Mouse (Mus musculus): Measurements from ENCODE around the gene Mark2.

The Mark2 gene

DNA sequence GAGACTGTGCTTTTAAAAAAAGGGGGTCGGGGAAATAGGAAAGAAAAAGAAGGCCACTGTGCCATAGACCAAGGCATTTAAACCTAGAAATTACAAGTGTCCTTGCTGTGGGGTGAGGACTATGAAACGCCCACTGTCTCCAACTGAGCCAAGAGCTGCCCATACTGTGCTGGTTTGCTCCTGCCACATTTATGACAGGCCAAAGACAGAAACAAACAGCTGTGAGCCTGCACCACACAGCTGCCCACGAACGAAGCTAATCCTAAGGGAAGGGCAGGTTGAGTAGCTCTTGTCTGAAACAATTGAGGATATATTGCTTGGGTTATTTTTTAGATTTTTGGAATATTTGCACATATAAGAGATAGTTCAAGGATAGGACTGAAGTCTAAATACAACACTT is 24.8 kb downstream of the Mark2 start:
- H3K4me3 ChIP-seq (replicated peaks; ENCODE audit: low read length) = no peak overlapping the region
- H3K36me3 ChIP-seq (ENCODE audit: insufficient read depth, low read length) = 0 out of 2 replicates have a peak, but pooled peaks cover 3% of the 10 kb centered on the region
- H3K27me3 ChIP-seq (ENCODE audit: insufficient read depth, low read length) = no peaks in the 10 kb centered on the region
- no peaks in the 10 kb centered on the region for H3K9me3 ChIP-seq (ENCODE audit: low read length)
- peaks cover 80% of the 10 kb centered on the region for H3K4me1 ChIP-seq (replicated peaks; ENCODE audit: low read depth, low read length)
- TF ChIP-seq CTCF (conservative IDR thresholded peaks at IDR 0.05; ENCODE audit: low read length) = no peak
- TF ChIP-seq POU5F1 (IDR thresholded peaks at IDR 0.05; ENCODE audit: borderline replicate concordance, low read length) = no peak
- no peak for TF ChIP-seq NANOG (IDR thresholded peaks at IDR 0.05; ENCODE audit: borderline replicate concordance, low read length)

DNA sequence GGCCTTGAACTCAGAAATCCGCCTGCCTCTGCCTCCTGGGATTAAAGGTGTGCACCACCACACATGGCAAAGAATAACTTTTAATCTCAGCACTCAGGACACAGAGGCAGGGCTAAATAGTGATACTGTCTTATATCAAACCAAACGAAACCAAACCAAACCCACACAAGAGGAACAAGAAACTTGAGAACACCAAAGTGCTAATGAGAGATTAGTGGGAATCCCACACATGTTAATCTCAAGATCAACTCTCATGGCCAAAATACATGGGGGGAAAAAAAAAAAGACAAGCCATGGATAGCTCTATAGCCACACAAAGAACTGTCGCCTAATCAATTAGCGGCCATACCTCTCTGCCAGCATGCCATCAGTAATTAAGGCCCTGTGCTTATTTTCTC is 26.1 kb downstream of the Mark2 start:
- Histone ChIP-seq H3K4me3 (replicated peaks; ENCODE audit: low read length) (no peak overlapping the region), H3K27me3 (ENCODE audit: insufficient read depth, low read length) (no peaks in the 10 kb centered on the region), H3K36me3 (ENCODE audit: insufficient read depth, low read length) (0 out of 2 replicates have a peak, but pooled peaks cover 3% of the 10 kb centered on the region), H3K4me1 (replicated peaks; ENCODE audit: low read depth, low read length) (peaks cover 86% of the 10 kb centered on the region), H3K9me3 (ENCODE audit: low read length) (no peaks in the 10 kb centered on the region)
- TF ChIP-seq POU5F1 (IDR thresholded peaks at IDR 0.05; ENCODE audit: borderline replicate concordance, low read length) = no peak

- Histone ChIP-seq H3K36me3 (ENCODE audit: insufficient read depth, low read length) (0 out of 2 replicates have a peak, but pooled peaks cover 3% of the 10 kb centered on the region), H3K27me3 (ENCODE audit: insufficient read depth, low read length) (no peaks in the 10 kb centered on the region), H3K9me3 (ENCODE audit: low read length) (no peaks in the 10 kb centered on the region), H3K4me3 (replicated peaks; ENCODE audit: low read length) (no peak overlapping the region), H3K4me1 (replicated peaks; ENCODE audit: low read depth, low read length) (peaks cover 87% of the 10 kb centered on the region)
- TF ChIP-seq CTCF (conservative IDR thresholded peaks at IDR 0.05; ENCODE audit: low read length) = no peak
- TF ChIP-seq NANOG (IDR thresholded peaks at IDR 0.05; ENCODE audit: borderline replicate concordance, low read length) = no peak
- no peak for TF ChIP-seq POU5F1 (IDR thresholded peaks at IDR 0.05; ENCODE audit: borderline replicate concordance, low read length)
These were observed 26.6 kb downstream of the Mark2 start for GRCm38 (mm10) chr19:7314976-7315586.

GRCm38 (mm10) chr19:7313660-7314059 is 28.0 kb downstream of the Mark2 start:
- H3K9me3 ChIP-seq (ENCODE audit: low read length) = no peaks in the 10 kb centered on the region
- H3K4me3 ChIP-seq (replicated peaks; ENCODE audit: low read length) = no peak overlapping the region
- H3K4me1 ChIP-seq (replicated peaks; ENCODE audit: low read depth, low read length) = peaks cover 88% of the 10 kb centered on the region
- H3K36me3 ChIP-seq (ENCODE audit: insufficient read depth, low read length) = peaks cover 7% of the 10 kb centered on the region
- no peaks in the 10 kb centered on the region for H3K27me3 ChIP-seq (ENCODE audit: insufficient read depth, low read length)
- TF ChIP-seq CTCF (conservative IDR thresholded peaks at IDR 0.05; ENCODE audit: low read length) (no peak), POU5F1 (IDR thresholded peaks at IDR 0.05; ENCODE audit: borderline replicate concordance, low read length) (no peak), NANOG (IDR thresholded peaks at IDR 0.05; ENCODE audit: borderline replicate concordance, low read length) (no peak)

DNA sequence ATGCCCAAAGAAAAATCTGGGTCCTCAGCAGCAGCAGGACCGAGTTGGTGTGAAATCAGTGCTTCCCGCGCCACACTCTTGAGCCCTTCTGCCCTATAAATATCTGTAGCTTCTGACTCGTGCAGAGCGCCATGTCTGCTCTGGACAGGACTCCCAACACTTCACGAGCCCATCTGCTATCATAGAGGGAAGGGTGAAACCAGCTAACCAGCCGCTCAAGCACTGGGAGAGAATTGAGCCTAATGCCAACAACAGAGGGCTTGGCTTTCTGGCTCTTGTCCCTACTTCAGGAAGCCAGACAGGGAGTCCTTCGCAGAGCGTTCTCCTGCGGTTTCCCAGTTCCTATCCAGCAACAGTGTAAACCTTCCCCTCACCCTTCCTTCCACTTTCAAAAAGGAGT is 30.4 kb downstream of the Mark2 start:
- Histone ChIP-seq H3K36me3 (ENCODE audit: insufficient read depth, low read length) (peaks cover 22% of the 10 kb centered on the region), H3K9me3 (ENCODE audit: low read length) (no peaks in the 10 kb centered on the region), H3K4me1 (replicated peaks; ENCODE audit: low read depth, low read length) (peaks cover 94% of the 10 kb centered on the region), H3K4me3 (replicated peaks; ENCODE audit: low read length) (peak overlapping the region; percentile 54), H3K27me3 (ENCODE audit: insufficient read depth, low read length) (no peaks in the 10 kb centered on the region)
- TF ChIP-seq POU5F1 (IDR thresholded peaks at IDR 0.05; ENCODE audit: borderline replicate concordance, low read length) = no peak
- TF ChIP-seq CTCF (conservative IDR thresholded peaks at IDR 0.05; ENCODE audit: low read length) = no peak
- TF ChIP-seq NANOG (IDR thresholded peaks at IDR 0.05; ENCODE audit: borderline replicate concordance, low read length) = no peak

- Histone ChIP-seq H3K27me3 (ENCODE audit: insufficient read depth, low read length) (no peaks in the 10 kb centered on the region), H3K4me3 (replicated peaks; ENCODE audit: low read length) (peak overlapping the region; percentile 54), H3K4me1 (replicated peaks; ENCODE audit: low read depth, low read length) (peaks cover 96% of the 10 kb centered on the region), H3K9me3 (ENCODE audit: low read length) (no peaks in the 10 kb centered on the region), H3K36me3 (ENCODE audit: insufficient read depth, low read length) (peaks cover 28% of the 10 kb centered on the region)
- TF ChIP-seq NANOG (IDR thresholded peaks at IDR 0.05; ENCODE audit: borderline replicate concordance, low read length) (no peak), POU5F1 (IDR thresholded peaks at IDR 0.05; ENCODE audit: borderline replicate concordance, low read length) (no peak), CTCF (conservative IDR thresholded peaks at IDR 0.05; ENCODE audit: low read length) (no peak)
These were observed 31.0 kb downstream of the Mark2 start for GRCm38 (mm10) chr19:7310704-7311103.

DNA sequence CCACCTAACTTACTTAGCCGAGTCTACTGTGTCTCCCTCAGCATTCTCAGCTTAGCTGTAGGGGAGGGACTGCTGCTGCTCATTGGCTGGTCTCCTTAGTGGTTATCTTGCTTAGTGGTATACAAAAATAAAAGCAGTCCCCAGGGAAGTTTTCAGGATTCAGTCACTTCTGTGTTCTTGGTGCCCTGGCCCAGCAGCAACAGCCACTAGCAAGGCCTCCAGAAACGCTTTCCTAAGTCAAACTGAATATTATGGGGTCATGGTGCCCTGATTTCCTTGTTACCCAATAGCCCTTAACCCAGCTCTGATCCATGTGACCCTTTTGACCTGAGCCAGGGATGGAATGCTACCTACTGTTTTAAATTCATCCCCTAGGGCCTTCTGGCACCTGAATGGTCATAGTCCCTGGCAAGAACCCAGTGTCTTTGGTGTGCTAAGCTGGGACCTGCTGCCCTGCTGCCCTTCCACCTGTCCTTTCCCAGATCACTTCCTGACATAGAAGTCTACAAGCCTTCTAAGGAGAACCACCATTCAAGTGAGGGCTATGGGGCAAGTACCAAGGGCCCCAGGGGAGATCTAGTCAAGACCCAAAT is 31.8 kb downstream of the Mark2 start:
- H3K4me1 ChIP-seq (replicated peaks; ENCODE audit: low read depth, low read length) = peaks cover 95% of the 10 kb centered on the region
- H3K9me3 ChIP-seq (ENCODE audit: low read length) = no peaks in the 10 kb centered on the region
- H3K4me3 ChIP-seq (replicated peaks; ENCODE audit: low read length) = peak overlapping the region; percentile 54; the same call in 1 of the 2 replicates
- peaks cover 32% of the 10 kb centered on the region for H3K36me3 ChIP-seq (ENCODE audit: insufficient read depth, low read length)
- no peaks in the 10 kb centered on the region for H3K27me3 ChIP-seq (ENCODE audit: insufficient read depth, low read length)
- TF ChIP-seq POU5F1 (IDR thresholded peaks at IDR 0.05; ENCODE audit: borderline replicate concordance, low read length) = no peak
- no peak for TF ChIP-seq CTCF (conservative IDR thresholded peaks at IDR 0.05; ENCODE audit: low read length)
- TF ChIP-seq NANOG (IDR thresholded peaks at IDR 0.05; ENCODE audit: borderline replicate concordance, low read length) = no peak

DNA sequence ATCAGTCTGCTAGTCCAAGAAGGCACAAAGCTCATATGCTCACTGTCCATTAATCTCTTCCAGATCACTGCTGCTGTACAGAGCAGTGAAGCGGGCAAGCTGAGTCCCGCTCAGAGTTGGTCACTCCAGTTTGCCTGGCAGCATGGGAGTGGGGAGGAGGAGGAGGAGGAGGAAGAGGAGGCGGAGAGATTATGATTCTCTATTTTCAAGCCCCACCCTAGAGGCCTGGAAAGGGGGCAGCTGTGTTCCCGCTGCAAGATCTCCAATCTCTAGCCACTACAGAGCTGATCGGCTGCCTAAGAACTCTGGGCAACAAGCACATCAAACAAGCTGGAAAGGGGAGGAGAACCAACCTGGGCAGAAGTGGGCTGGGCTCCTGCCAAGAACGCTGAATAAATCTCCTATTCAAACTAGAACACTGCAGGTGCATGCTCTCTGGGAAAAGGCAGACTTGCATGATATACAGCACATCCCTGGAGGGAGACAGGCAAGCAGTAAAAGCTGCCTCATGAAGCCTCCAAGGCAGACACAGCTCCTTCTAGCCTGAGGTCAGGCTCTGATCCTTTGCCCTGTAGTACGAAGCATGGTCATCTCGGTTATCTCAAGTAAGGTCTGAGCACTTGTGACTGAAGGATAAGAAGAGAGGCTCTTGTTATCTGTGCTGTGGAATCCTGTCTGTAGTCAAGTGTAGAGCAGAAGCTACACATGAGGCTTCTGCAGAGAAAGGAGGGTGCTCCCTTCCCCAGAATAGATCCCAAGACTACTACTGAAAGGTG is 33.5 kb downstream of the Mark2 start:
- Histone ChIP-seq H3K36me3 (ENCODE audit: insufficient read depth, low read length) (peaks cover 42% of the 10 kb centered on the region), H3K4me3 (replicated peaks; ENCODE audit: low read length) (no peak overlapping the region), H3K4me1 (replicated peaks; ENCODE audit: low read depth, low read length) (peaks cover 91% of the 10 kb centered on the region), H3K27me3 (ENCODE audit: insufficient read depth, low read length) (no peaks in the 10 kb centered on the region), H3K9me3 (ENCODE audit: low read length) (no peaks in the 10 kb centered on the region)
- TF ChIP-seq NANOG (IDR thresholded peaks at IDR 0.05; ENCODE audit: borderline replicate concordance, low read length) (no peak), POU5F1 (IDR thresholded peaks at IDR 0.05; ENCODE audit: borderline replicate concordance, low read length) (no peak), CTCF (conservative IDR thresholded peaks at IDR 0.05; ENCODE audit: low read length) (no peak)

Measured in E14TG2a.4 (cell line).